Mouse (Mus musculus) ES-E14 (cell line): ENCODE results near the gene Slc25a48. TPM values are rescaled to one million over a fixed set of nuclear protein-coding genes. Genes with fewer than 3 reads are reported as not detected.

Experiments
- DNase-seq: peaks from one replicate; pipeline ENCODE4 v3.0.0-alpha.2; 2013; ENCODE audit warnings: low read depth, low spot score
- H3K27ac ChIP-seq: 2 replicates; pipeline ENCODE4 v1.5.1; 2012; ENCODE audit warnings: low read depth, mild to moderate bottlenecking, low read length, moderate library complexity, mixed read lengths; ENCODE audit not compliant: poor library complexity, insufficient read depth, severe bottlenecking
- H3K36me3 ChIP-seq: 2 replicates; pipeline ENCODE4 v1.6.1; 2012; ENCODE audit warnings: mild to moderate bottlenecking, low read length, moderate library complexity, mixed read lengths; ENCODE audit not compliant: control insufficient read depth, poor library complexity, insufficient read depth, severe bottlenecking
- H3K4me1 ChIP-seq, 2 experiments: fragments of 150-350 bp in 1 of 2; sonication (generic) in 1 of 2; 2 replicates each; pipeline ENCODE4 v1.6.1; 2012; ENCODE audit warnings: low read length in 2 of 2, mild to moderate bottlenecking in 1 of 2, mixed read lengths in 1 of 2; ENCODE audit not compliant: control insufficient read depth in 2 of 2, insufficient read depth in 2 of 2, poor library complexity in 1 of 2
- H3K4me3 ChIP-seq, 2 experiments: fragments of 150-350 bp in 1 of 2; sonication (generic) in 1 of 2; 2 replicates each; pipeline ENCODE4 v1.5.1; 2012; ENCODE audit warnings: low read length in 2 of 2, low read depth in 1 of 2, mild to moderate bottlenecking in 1 of 2, mixed read lengths in 1 of 2; ENCODE audit not compliant: insufficient read depth in 1 of 2, poor library complexity in 1 of 2, severe bottlenecking in 1 of 2
- H3K9ac ChIP-seq: 2 replicates; pipeline ENCODE4 v1.6.1; 2012; ENCODE audit warnings: low read depth, mild to moderate bottlenecking, low read length, mixed read lengths; ENCODE audit not compliant: poor library complexity, insufficient read depth, severe bottlenecking
- H3K9me3 ChIP-seq: fragments of 150-350 bp; sonication (generic); 2 replicates; pipeline ENCODE4 v1.6.1; 2012; ENCODE audit warnings: low read depth, mild to moderate bottlenecking, low read length; ENCODE audit not compliant: control insufficient read depth, insufficient read depth
- CHD2 ChIP-seq: IDR thresholded peaks from 2 replicates; pipeline ENCODE4 v1.6.1; 2014; ENCODE audit warnings: mild to moderate bottlenecking, low read depth, low read length, inconsistent platforms
- HCFC1 ChIP-seq: IDR thresholded peaks from 2 replicates; pipeline ENCODE4 v1.6.1; 2012; ENCODE audit warnings: low read length, inconsistent platforms, borderline replicate concordance; ENCODE audit not compliant: insufficient read depth
- MAFK ChIP-seq: IDR thresholded peaks from 2 replicates; pipeline ENCODE4 v1.6.1; 2014; ENCODE audit warnings: mild to moderate bottlenecking, low read depth, low read length, inconsistent platforms; ENCODE audit not compliant: insufficient read depth
- ZC3H11A ChIP-seq: IDR thresholded peaks from 2 replicates; pipeline ENCODE4 v1.6.1; 2012; ENCODE audit warnings: low read depth, mild to moderate bottlenecking, inconsistent platforms, low read length, borderline replicate concordance
- ZNF384 ChIP-seq: IDR thresholded peaks from 2 replicates; pipeline ENCODE4 v1.6.1; 2012; ENCODE audit warnings: low read depth, low read length, inconsistent platforms
- in situ Hi-C, 2 experiments: fragments of 600-800 bp; cut with MboI; formaldehyde crosslinking; loops; one replicate each; pipeline ENCODE4 v1.15.1; 2025; ENCODE audit warnings: low sequenced_read_pairs in 2 of 2, inconsistent platforms in 1 of 2; ENCODE audit not compliant: unreplicated experiment in 2 of 2
- total RNA-seq: library from RNA; depleted of rRNA; stranded (reverse); fragments of 300-350 nt; gene quantifications from 2 replicates; pipeline ENCODE4 v1.2.3, GENCODE M21; 2012

The Slc25a48 gene
- total RNA-seq, 1 experiment, result 0.49 TPM

DNA sequence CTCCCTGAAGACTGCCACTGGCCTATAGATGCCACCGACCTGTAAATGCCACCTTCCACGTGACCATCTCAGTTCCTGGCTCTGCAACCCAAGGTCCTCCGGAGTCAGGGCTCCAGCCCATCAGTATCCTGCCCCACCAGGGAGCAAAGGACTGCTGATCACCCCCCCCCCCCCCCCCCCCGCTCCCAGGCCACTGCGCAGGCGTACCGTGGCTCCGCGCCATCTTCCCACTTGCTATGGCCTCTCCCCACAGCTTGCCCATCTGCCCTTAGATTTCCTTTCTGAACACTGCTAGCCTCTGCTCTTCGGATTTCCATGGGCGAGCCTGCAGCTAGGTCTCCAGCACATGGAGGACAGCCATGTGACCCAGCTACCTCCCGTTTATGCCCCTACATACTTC is 5.7 kb upstream of the Slc25a48 start:
- no peak for DNase-seq
- Histone ChIP-seq H3K4me3 (peak overlapping the region in 1 of 2 experiments; percentile 41; a peak in 1 of 4 replicates), H3K27ac (no peak overlapping the region), H3K9me3 (no peaks in the 10 kb centered on the region), H3K36me3 (no peaks in the 10 kb centered on the region), H3K4me1 (peaks cover 2 to 14% of the 10 kb centered on the region in 2 experiments; a peak in 1 of 4 replicates), H3K9ac (no peak overlapping the region)
- in situ Hi-C loops, result loop anchor here in 1 of 2 experiments (25.0 kb wide), 1 partner anchor 145 kb away; the partner anchor contains the start of gene Cxcl14
- no peak for TF ChIP-seq MAFK

DNA sequence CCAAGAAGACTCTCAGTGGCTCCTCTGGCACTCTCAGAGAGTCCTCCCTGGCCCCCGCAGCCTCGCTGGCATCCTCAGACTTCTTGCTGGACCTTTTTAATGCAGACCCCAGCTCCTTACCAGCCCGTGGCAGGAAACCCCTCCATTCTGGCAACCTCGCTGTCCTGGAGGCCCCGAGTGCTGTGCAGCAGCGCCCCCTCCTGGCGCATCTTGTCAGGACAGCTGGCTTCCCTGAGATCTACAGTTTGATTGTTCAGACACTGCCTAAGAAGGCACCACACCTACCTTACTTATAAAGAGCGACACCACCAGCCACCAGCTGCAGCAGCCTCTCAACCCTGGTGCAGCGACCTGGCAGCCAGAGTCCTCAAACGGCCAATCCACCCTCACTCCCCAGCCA is 4.7 kb upstream of the Slc25a48 start:
- DNase-seq, result peak; percentile 85
- TF ChIP-seq ZNF384 (no peak), MAFK (no peak), ZC3H11A (peak; percentile 52; the same call in 1 of the 2 replicates)
- Histone ChIP-seq H3K4me1 (peaks cover 2 to 20% of the 10 kb centered on the region in 2 experiments; a peak in 1 of 4 replicates), H3K9me3 (no peaks in the 10 kb centered on the region), H3K4me3 (peak overlapping the region; percentile 38 to 41; a peak in 3 of 4 replicates), H3K9ac (peak overlapping the region; percentile 56; the same call in 1 of the 2 replicates), H3K36me3 (no peaks in the 10 kb centered on the region), H3K27ac (no peak overlapping the region)
- in situ Hi-C loops, result loop anchor here in 1 of 2 experiments (25.0 kb wide), 1 partner anchor 146 kb away; the partner anchor contains the start of gene Cxcl14

DNA sequence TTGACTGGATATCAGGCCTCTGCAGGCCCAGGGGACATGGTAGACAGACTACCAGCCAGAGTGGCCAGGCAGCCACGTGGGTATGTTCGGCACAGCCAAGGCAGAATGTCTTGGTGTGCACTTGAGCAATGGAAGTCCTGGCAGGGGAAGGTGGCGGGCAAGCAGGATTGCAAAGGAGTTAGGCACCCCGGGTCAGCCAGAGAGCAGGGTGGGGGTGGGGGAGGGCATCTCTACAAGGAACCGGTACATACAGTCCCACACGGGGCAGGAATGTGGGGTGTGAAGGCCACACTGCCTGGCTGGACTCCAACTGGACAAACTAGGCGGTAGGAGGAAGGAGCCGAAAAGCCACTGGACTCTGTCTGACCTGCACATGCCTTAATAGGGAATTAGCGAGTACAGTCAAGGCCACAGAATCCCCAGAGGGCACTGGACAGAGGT is 3.8 kb upstream of the Slc25a48 start:
- DNase-seq, result no peak
- TF ChIP-seq MAFK (no peak), HCFC1 (no peak), ZNF384 (no peak), CHD2 (no peak), ZC3H11A (no peak)
- no peak overlapping the region for H3K27ac ChIP-seq

DNA sequence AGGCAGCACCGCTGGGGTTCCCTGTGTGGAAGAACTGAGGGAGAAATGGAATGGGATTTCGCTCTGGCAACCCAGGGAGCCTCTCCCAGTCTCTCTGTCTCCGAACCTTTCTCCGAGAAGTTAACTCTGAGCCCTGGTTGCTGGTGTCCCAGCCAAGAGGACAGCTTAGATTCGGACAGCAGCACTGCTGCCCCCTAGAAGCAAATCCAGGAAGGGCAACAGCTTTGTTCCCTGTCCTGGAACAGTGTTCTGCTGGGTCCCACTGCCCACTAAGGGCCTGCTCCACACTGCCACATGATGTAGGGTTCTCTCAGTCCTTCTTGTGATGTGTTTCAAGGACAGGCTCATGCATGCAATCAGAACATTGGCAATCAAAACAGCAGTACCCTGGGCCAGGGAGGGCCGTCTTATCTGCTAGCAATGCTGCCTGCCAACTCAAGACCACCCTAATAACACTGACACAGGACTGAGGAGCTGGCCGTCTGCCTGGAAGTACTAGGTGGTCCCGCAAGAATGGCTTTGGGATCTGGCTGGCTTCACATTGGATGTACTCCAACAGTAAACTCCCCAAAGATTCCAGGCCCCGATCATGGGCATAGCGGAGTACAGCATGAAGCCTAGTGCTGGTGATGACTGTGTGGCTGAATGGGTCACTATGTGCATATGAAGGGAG is 2.4 kb upstream of the Slc25a48 start:
- H3K36me3 ChIP-seq, result no peaks in the 10 kb centered on the region
- peaks cover 0 to 17% of the 10 kb centered on the region in 2 experiments; a peak in 1 of 4 replicates for H3K4me1 ChIP-seq
- in situ Hi-C loops, result loop anchor here in 1 of 2 experiments (25.0 kb wide), 1 partner anchor 148 kb away; the partner anchor contains the start of gene Cxcl14
- TF ChIP-seq ZNF384 (no peak), ZC3H11A (no peak), MAFK (no peak), CHD2 (no peak), HCFC1 (no peak)
- H3K27ac ChIP-seq, result no peak overlapping the region
- H3K9ac ChIP-seq, result no peak overlapping the region
- H3K9me3 ChIP-seq, result no peaks in the 10 kb centered on the region
- DNase-seq, result no peak
- no peak overlapping the region for H3K4me3 ChIP-seq

More for the DNA sequence above, 3.8 kb upstream of the Slc25a48 start:
- no peak overlapping the region for H3K4me3 ChIP-seq
- in situ Hi-C loops, result loop anchor here in 1 of 2 experiments (25.0 kb wide), 1 partner anchor 147 kb away; the partner anchor contains the start of gene Cxcl14
- H3K9me3 ChIP-seq, result no peaks in the 10 kb centered on the region
- peaks cover 0 to 20% of the 10 kb centered on the region in 2 experiments; a peak in 1 of 4 replicates for H3K4me1 ChIP-seq
- no peaks in the 10 kb centered on the region for H3K36me3 ChIP-seq
- no peak overlapping the region for H3K9ac ChIP-seq
